Mouse (Mus musculus) liver, adult 2 months (tissue): ENCODE data around the gene Nipbl. TPM values are rescaled to one million over a fixed set of nuclear protein-coding genes. Genes with fewer than 3 reads are reported as not detected.
A peak's percentile ranks its signal among the peaks of the same experiment; 100 is the strongest.

Experiments
- DNase-seq: peaks from one replicate; pipeline ENCODE4 v3.0.0-alpha.2; 2011; ENCODE audit warnings: low read depth, low spot score; ENCODE audit errors: extremely low read depth
- H3K27ac ChIP-seq: fragments of 200-500 bp; replicated peaks from 2 replicates; pipeline ENCODE4 v1.5.1; 2012; ENCODE audit warnings: low read depth, mild to moderate bottlenecking, control low read depth, inconsistent platforms, low read length; ENCODE audit not compliant: insufficient read depth
- H3K27me3 ChIP-seq: fragments of 200-500 bp; 2 replicates; pipeline ENCODE4 v1.6.1; 2012; ENCODE audit warnings: mild to moderate bottlenecking, moderate library complexity, low read length, inconsistent platforms; ENCODE audit not compliant: control insufficient read depth, insufficient read depth
- H3K36me3 ChIP-seq: fragments of 200-500 bp; 2 replicates; pipeline ENCODE4 v1.6.1; 2012; ENCODE audit warnings: low read length, inconsistent platforms; ENCODE audit not compliant: control insufficient read depth, insufficient read depth
- H3K4me1 ChIP-seq: fragments of 200-500 bp; 2 replicates; pipeline ENCODE4 v1.6.1; 2011; ENCODE audit warnings: low read length; ENCODE audit not compliant: control insufficient read depth, insufficient read depth
- H3K4me3 ChIP-seq: fragments of 200-500 bp; 2 replicates; pipeline ENCODE4 v1.5.1; 2011; ENCODE audit warnings: low read depth, mild to moderate bottlenecking, control low read depth, low read length, moderate library complexity; ENCODE audit not compliant: insufficient read depth
- H3K79me2 ChIP-seq: fragments of 200-500 bp; 2 replicates; pipeline ENCODE4 v1.6.1; 2012; ENCODE audit warnings: inconsistent platforms, mild to moderate bottlenecking, low read length, moderate library complexity; ENCODE audit not compliant: control insufficient read depth, insufficient read depth
- H3K9ac ChIP-seq: fragments of 200-500 bp; 2 replicates; pipeline ENCODE4 v1.6.1; 2012; ENCODE audit warnings: low read depth, mild to moderate bottlenecking, control low read depth, inconsistent platforms, low read length
- CTCF ChIP-seq: fragments of 200-500 bp; IDR thresholded peaks from 2 replicates; pipeline ENCODE4 v1.5.1; 2011; ENCODE audit warnings: low read depth, low read length, control low read depth
- POLR2A ChIP-seq: fragments of 200-500 bp; IDR thresholded peaks from 2 replicates; pipeline ENCODE4 v1.6.1; 2011; ENCODE audit warnings: low read length, control low read depth; ENCODE audit not compliant: insufficient read depth; ENCODE audit errors: extremely low read depth
- WGBS: fragments of 180-500 bp; shearing (Covaris S2); methylation state at CpG from one replicate; pipeline ENCODE4 v1.1.7; 2018; 5-methylcytosine and 5-hydroxymethylcytosine counted together
- polyA plus RNA-seq: library from polyadenylated mRNA; depleted of rRNA; stranded (reverse); fragments of >200 nt; gene quantifications from 2 replicates; pipeline ENCODE4 v1.2.3, GENCODE M21; 2012; rRNA removed
- total RNA-seq: library from RNA; depleted of rRNA; stranded (reverse); fragments of >200 nt; gene quantifications from 2 replicates; pipeline ENCODE4 v1.2.3, GENCODE M21; 2014; rRNA removed

The Nipbl gene
- total and polyA plus RNA-seq, 2 experiments, result 1.9 to 17.5 TPM

- Histone ChIP-seq H3K27me3 (no peaks in the 10 kb centered on the region), H3K9ac (no peak overlapping the region), H3K36me3 (peaks cover 2% of the 10 kb centered on the region; the same call in 1 of the 2 replicates), H3K27ac (no peak overlapping the region), H3K4me1 (no peaks in the 10 kb centered on the region), H3K4me3 (no peak overlapping the region), H3K79me2 (no peaks in the 10 kb centered on the region)
- WGBS, result 62% methylated on average over 8 of the region's 8 CpGs
- DNase-seq, result peak; percentile 64
- TF ChIP-seq CTCF (no peak), POLR2A (no peak)
Measured at GRCm38 (mm10) chr15:8268231-8268630, 176.0 kb downstream of the Nipbl start.

GRCm38 (mm10) chr15:8267211-8267610, 177.1 kb downstream of the Nipbl start:
- Histone ChIP-seq H3K4me1 (no peaks in the 10 kb centered on the region), H3K9ac (no peak overlapping the region), H3K27me3 (no peaks in the 10 kb centered on the region), H3K27ac (no peak overlapping the region), H3K79me2 (no peaks in the 10 kb centered on the region), H3K4me3 (no peak overlapping the region), H3K36me3 (peaks cover 2% of the 10 kb centered on the region; the same call in 1 of the 2 replicates)
- TF ChIP-seq POLR2A, result no peak
- no peak for TF ChIP-seq CTCF
- WGBS, result over 99% methylated on average over 3 of the region's 3 CpGs
- no peak for DNase-seq

GRCm38 (mm10) chr15:8265946-8266345, 178.3 kb downstream of the Nipbl start:
- Histone ChIP-seq H3K27ac (no peak overlapping the region), H3K36me3 (no peaks in the 10 kb centered on the region), H3K79me2 (no peaks in the 10 kb centered on the region), H3K27me3 (no peaks in the 10 kb centered on the region), H3K9ac (no peak overlapping the region), H3K4me1 (no peaks in the 10 kb centered on the region), H3K4me3 (no peak overlapping the region)
- peak; percentile 37 for DNase-seq
- WGBS, result 67% methylated on average over 3 of the region's 3 CpGs
- TF ChIP-seq CTCF (no peak), POLR2A (no peak)

Other genes starting within 250 kb of the Nipbl start
- gene Gm2310, start 75.5 kb upstream of the Nipbl start, total RNA-seq, result not detected in 2 replicates
- not detected in 2 replicates for gene Gm2310, start 75.5 kb upstream of the Nipbl start, polyA plus RNA-seq